In the genomic region with DNA sequence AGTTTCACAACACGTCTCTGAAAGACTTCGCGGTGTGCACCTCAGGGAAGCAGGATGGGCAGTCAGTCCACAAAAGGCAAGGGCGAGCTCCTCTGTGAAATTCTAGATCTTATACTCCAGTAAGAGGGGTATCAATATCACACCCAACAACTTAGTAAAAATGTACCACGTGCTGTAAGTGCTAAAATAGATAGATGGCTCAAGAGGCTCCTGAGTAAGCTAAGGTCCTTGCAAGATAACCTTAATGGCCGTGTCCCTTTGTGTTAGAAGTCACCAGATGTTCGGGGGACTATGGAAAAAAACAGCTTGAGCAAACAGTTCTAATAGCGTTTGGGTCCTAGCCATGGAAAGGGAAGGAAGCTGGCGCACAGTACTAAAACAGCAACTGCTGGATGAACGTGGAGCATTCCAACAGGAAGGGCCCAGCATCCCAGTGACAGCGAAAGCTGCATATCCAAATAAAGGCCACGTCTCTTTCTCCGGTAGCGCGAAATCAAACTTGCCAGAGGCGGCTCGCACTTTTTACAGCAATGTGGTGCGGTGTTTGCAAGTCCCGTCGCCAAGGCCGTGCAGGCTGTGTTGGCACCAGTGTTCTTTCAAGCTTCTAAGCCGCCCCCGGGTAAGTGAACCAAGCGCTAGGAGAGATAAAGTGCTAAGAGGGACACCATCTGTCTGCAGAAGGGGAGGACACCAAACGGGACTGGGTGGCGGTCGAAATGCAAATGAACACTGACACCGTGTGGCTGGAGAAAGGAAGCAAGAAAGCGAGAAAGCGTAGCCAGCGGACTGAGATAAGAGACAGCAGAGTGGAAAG, we compare ENCODE assay signal across 1 mouse cellular context.
A peak's percentile ranks its signal among the peaks of the same experiment; 100 is the strongest.
TF ChIP-seq lines count a peak whose summit lies in the region.

No protein-coding gene starts in this region.

TF ChIP-seq in MEL, 35 proteins besides CTCF, POLR2A, EP300 and RAD21:
- TF ChIP-seq ZC3H11A (IDR thresholded peaks at IDR 0.05; ENCODE audit: low read depth, low read length) (peak; percentile 87), UBTF (IDR thresholded peaks at IDR 0.05; ENCODE audit: borderline replicate concordance, insufficient read depth, low read depth, low read length) (no peak), MAX (IDR thresholded peaks at IDR 0.05; ENCODE audit: low read length) (peak; percentile 72; the same call in 1 of the 2 replicates), MAFK (IDR thresholded peaks at IDR 0.05; ENCODE audit: borderline replicate concordance, low read depth, low read length) (no peak), POLR2AphosphoS5 (IDR thresholded peaks at IDR 0.05; ENCODE audit: borderline replicate concordance, low read depth, low read length) (no peak), ZMIZ1 (IDR thresholded peaks at IDR 0.05; ENCODE audit: low read depth, low read length) (no peak), ZKSCAN1 (IDR thresholded peaks at IDR 0.05; ENCODE audit: low read depth, low read length) (no peak), ETS1 (IDR thresholded peaks at IDR 0.05; ENCODE audit: low read depth, low read length) (peak; percentile 50), USF1 (IDR thresholded peaks at IDR 0.05; ENCODE audit: low read depth, low read length) (peak; percentile 69), TCF12 (IDR thresholded peaks at IDR 0.05; ENCODE audit: low read depth, low read length) (0 out of 2 replicates have a peak, but pooled peaks have one; percentile 32), USF2 (IDR thresholded peaks at IDR 0.05; ENCODE audit: borderline replicate concordance in 1 of 2, insufficient read depth in 1 of 2, low read depth in 1 of 2, low read length in 2 of 2) (no peak), CHD1 (IDR thresholded peaks at IDR 0.05; ENCODE audit: low read depth, low read length) (no peak), TAL1 (IDR thresholded peaks at IDR 0.05; ENCODE audit: low read length) (peak; percentile 37; the same call in 1 of the 2 replicates), HCFC1 (IDR thresholded peaks at IDR 0.05; ENCODE audit: low read depth, low read length) (0 out of 2 replicates have a peak, but pooled peaks have one; percentile 46), NELFE (IDR thresholded peaks at IDR 0.05; ENCODE audit: low read depth, low read length) (no peak), MEF2A (IDR thresholded peaks at IDR 0.05; ENCODE audit: extremely low read depth, insufficient replicate concordance, low read depth, low read length, poor library complexity, severe bottlenecking) (no peak), MYB (IDR thresholded peaks at IDR 0.05; ENCODE audit: low read depth, low read length) (no peak), SIN3A (IDR thresholded peaks at IDR 0.05; ENCODE audit: low read length) (peak; percentile 88), MXI1 (IDR thresholded peaks at IDR 0.05; ENCODE audit: low read depth, low read length) (peak; percentile 54; the same call in 1 of the 2 replicates), KAT2A (conservative IDR thresholded peaks at IDR 0.05; ENCODE audit: low read depth, low read length) (no peak), GATA1 (IDR thresholded peaks at IDR 0.05; ENCODE audit: low read depth, low read length) (peak; percentile 75), JUND (IDR thresholded peaks at IDR 0.05; ENCODE audit: low read depth, low read length) (no peak), MAZ (IDR thresholded peaks at IDR 0.05; ENCODE audit: low read depth, low read length) (peak; percentile 59; the same call in 1 of the 2 replicates), RCOR1 (IDR thresholded peaks at IDR 0.05; ENCODE audit: low read depth, low read length) (no peak; the same call in 1 of the 2 replicates), ZNF384 (IDR thresholded peaks at IDR 0.05; ENCODE audit: low read depth, low read length) (no peak; the same call in 1 of the 2 replicates), ELF1 (IDR thresholded peaks at IDR 0.05; ENCODE audit: low read depth, low read length) (no peak), GABPA (IDR thresholded peaks at IDR 0.05; ENCODE audit: low read depth, low read length) (no peak), TBP (IDR thresholded peaks at IDR 0.05; ENCODE audit: low read depth, low read length) (no peak), SMC3 (IDR thresholded peaks at IDR 0.05; ENCODE audit: low read depth, low read length) (peak; percentile 87), NRF1 (IDR thresholded peaks at IDR 0.05; ENCODE audit: insufficient read depth, low read depth, low read length, poor library complexity, severe bottlenecking) (no peak), POLR2AphosphoS2 (IDR thresholded peaks at IDR 0.05; ENCODE audit: low read length) (no peak), MYC (IDR thresholded peaks at IDR 0.05; ENCODE audit: low read depth, low read length) (no peak; the same call in 1 of the 2 replicates), BHLHE40 (IDR thresholded peaks at IDR 0.05; ENCODE audit: borderline replicate concordance, low read depth, low read length) (no peak; the same call in 1 of the 2 replicates), CHD2 (IDR thresholded peaks at IDR 0.05; ENCODE audit: low read length) (no peak), E2F4 (IDR thresholded peaks at IDR 0.05; ENCODE audit: borderline replicate concordance, low read depth, low read length) (no peak)
